Mouse (Mus musculus): ENCODE data around the gene Mcrs1.

- TF ChIP-seq EP300 (IDR thresholded peaks at IDR 0.05): no peak
- TF ChIP-seq CTCF (IDR thresholded peaks at IDR 0.05): no peak
Measured at GRCm38 (mm10) chr15:99249938-99250337, 1.8 kb downstream of the Mcrs1 start.
